Mouse (Mus musculus): ENCODE data around the gene Kalrn.

Gene Kalrn

DNA sequence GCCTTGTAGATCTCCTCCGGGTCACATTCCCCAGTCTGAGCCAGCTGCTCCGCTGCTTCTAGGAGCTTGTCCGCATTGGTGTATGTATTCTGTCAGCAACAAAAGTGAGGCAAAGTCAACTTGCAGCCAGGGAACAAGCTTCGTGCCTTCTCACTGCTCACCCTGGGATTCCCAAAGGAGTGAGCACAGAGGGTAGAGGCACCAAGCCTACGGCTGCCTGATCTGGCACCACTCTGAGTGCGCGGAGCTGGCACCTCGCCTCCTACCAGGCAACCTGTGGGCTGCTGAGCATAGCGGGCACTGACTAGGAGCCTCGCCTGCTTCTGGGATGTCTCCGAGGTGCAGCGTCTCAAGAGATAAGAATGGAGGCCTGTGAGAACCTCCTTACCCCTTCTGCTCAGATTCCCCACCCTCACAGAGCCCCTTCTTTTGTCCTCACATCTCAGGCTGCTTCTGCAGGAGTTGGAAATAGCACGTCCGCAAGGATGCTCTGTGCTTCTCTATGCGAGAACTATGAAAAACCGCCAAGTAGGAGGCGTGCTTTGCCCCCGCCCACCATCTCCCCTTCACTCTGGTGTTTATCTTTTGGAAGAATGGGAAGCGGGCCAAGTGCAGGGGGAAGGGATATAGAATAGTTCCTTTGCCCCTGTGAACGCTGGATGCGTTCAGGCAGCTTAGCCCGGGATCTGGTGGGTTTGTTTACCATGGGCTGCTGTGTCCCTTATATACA is 310.4 kb downstream of the Kalrn start:
- peak; percentile 51 to 84 for DNase-seq (ENCODE audit: low spot score in 2 of 2)

DNA sequence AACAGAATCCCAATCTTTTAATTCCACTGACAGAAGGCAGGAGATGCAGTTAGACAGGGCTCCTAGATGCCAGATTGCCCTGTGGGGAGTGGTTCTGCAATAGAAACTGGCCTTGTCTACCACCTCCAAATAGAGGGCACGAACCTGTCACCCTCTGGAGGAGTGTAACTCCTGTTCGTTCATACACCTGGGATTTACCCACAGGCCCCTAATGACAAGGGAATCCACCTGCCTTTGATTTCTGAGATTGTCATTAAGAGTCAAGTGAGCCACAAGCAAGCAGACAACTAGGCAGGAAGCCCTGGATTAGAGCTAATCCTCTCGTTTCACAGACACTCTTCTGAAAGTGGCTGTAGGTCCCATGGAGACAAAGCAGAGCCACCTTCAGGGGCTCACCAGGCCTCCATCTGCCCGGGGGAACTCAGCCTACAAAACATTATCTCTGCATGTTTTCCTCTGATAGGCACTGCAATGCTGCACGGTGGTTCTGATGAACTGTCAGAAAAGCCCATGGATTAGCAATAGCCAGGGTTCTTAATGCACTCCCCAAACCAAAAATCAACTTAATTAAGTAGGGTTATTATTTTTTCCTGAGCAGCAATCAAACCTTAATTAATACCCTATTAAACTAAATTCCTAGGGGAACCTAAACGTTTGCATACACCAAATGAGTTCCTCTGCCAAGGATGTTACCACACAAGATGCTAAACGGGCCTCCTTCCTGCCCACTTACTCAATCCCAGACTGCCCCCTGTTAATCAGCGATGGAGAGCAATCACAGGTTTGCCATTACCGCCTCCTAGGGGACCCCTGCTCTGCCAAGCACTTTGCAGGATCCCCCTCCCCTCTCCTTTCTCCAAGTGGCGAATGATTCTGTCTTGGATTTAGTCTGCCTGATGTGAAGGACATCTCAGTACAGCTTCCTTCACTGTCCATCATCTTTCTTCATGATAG is 312.1 kb downstream of the Kalrn start:
- DNase-seq (ENCODE audit: low spot score in 2 of 2) = peak in 1 of 2 experiments; percentile 21

DNA sequence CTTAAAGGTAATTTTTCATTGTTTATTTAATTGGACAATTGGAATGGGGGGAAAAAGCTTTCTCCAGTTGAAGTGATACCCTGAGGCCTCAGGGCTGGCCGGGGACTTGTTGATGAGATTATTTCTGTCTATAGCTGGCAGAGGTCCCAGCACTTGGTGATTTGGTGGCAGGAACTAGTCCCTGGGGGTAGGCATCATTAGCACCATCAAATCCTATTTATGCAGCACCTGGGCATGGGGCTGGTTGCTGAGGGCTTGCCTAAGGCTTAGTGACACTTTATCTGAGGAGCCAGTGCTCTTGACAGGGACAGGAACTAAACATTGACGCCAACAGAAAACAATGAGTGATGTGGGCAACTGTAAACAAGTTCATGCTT is 318.7 kb downstream of the Kalrn start:
- no peak for DNase-seq (ENCODE audit: low spot score in 2 of 2)

DNA sequence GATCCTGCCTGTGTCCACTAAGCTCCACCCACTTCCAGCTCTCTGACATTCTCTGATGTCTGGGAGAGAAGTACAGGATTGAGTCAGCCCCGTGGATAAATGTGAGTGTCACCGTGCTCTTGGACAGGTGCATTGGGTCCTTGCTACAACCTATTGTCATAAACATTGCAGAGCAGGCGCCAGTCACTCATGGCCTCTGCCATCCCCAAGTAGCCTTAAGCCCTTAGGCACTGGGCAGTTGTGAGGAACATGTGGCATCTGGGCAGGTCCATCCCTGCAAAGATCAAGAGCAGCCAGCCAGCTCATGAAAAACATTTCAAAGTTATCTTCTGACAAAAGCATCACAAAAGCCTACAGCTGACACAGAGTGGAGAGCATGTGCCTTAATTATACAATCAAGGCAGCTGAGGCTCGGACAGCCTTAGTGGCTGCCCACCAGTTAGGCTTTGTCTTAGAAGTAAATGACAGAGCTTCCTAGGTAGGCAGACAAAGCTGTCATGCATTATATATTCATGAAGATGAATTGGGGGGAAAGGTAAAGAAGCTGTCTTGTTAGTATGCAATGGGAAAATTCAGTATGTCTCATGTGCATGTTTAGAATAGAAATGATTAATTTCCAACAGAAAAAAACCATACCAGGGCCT is 319.2 kb downstream of the Kalrn start:
- DNase-seq (ENCODE audit: low spot score in 2 of 2) = no peak

DNA sequence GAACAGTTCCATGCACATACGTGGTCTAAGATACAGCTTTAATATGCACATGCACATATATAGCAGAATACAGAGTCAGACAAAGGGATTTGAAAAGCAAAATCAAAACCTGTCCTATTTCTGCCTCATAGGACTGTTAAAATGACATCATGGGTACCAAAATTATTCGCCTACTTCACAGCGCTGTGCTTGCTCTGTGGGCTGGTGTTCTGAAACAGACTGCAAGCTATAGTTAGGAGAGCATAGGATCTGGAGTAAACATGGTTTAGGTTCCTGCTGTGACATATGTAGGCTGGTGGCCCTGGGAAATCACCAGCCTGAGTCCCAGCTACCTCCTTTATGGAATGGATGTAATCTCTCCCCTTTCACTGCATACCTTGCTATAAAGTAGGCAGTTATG is 320.7 kb downstream of the Kalrn start:
- DNase-seq (ENCODE audit: low spot score in 2 of 2) = no peak

DNA sequence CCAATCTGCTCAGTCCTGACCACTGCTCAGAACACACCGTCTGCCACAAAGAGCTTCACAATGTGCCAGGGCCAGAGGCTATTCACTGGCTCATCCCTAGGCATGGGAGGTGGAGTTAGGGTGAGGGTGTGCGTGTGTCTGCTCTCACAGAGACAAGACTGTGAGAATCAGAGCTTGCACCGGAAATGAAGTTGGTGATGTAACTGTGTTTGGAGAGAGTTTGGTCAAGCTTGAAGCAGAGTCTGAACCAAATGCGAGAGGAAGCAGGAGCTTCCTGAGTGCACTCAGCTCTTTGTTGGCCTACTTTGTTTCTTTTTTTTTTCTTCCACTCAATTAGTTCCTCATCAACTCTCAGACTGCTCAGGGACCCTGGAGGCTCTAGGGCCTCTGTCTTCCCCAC is 325.1 kb downstream of the Kalrn start:
- no peak for DNase-seq (ENCODE audit: low spot score in 2 of 2)

DNA sequence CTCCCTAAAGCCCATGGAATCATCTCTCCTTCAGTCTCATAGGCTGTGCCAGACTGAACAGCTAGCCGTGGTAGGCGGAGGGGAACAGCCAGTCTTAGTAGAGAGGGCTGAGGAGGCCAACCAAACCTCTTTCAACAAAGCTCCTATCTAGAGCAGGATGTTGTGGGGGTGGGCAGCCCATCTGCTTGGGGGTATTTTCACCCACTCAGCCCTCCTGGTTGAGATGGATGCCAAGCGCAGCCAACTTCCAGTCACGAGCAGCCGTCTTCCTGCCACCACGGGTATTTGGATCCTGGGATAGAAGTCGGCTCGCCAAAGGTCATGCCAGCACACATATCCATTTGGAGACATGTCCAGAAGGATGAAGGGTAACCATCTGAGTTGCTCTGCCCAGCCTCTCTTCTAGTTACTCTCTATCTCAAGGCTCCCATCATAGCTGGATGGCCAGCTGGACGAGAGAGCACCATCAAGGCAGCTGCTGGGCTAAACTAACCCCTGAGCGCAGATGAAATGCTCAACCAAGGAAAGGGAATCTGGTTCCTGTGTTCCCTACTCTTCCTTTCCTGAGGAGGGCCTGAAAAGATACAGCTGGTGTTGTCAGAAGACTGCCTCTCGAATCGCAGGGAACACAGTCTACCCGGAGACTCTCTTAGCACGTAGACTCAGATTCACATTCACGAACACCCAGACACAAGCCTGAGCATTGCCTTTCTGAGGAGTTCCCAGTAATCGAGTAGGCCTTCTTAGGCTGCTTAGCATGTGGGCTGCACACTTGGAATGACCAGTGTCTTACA is 331.2 kb downstream of the Kalrn start:
- DNase-seq (ENCODE audit: low spot score in 2 of 2) = peak; percentile 76 to 91

DNA sequence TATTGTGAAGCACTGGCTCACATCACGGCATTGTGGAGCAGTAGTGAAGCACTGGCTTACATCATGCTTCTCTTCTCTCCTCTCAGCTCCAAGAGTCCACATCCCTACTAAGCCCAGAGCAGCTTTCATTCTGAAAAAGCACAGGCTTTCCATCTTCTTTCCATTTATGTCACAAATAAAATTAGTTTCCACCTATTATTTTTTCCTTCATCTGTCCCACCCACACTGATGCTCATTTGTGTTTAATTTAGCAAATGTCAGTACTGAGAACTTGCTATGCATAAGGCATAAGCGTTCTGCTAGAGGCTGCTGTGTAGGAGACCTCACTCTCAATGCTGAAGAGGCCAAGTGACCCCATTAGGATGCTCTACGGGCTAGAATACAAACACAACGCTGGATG is 333.7 kb downstream of the Kalrn start:
- no peak for DNase-seq (ENCODE audit: low spot score in 2 of 2)

DNA sequence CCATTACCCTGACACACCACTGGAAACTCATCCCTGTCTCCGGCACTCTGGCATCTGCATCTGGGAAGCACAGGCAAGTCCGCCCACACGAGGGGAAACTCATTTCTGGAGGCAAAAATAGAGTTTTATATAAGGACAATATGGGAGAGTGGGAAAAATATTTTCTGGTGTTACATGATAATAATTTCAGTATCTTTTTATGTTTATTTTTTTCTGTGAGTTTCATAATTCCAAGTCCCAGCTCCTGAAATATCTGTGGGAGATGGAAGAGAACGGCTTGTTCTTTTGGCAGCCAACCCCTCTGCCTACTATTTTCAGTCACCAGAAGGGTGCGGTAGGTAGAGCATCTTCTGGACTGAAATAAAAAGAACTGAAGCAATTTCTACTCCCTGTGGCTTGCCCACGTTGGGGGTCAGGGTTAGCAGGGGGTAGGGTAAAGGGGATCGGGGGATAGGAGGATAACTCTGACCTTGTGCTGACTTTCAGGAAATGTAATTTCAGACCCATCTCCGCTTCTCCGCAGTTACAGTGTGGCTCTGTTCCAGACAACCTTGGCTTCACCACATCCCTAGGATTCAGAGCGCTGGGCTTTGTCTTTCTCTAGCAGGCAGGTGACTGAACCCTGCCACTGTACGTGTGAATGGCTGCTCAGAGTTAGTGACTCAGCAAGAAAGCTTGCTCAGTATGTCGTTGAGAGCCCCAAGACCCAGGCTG is 336.3 kb downstream of the Kalrn start:
- peak; percentile 83 to 90 for DNase-seq (ENCODE audit: low spot score in 2 of 2)

DNA sequence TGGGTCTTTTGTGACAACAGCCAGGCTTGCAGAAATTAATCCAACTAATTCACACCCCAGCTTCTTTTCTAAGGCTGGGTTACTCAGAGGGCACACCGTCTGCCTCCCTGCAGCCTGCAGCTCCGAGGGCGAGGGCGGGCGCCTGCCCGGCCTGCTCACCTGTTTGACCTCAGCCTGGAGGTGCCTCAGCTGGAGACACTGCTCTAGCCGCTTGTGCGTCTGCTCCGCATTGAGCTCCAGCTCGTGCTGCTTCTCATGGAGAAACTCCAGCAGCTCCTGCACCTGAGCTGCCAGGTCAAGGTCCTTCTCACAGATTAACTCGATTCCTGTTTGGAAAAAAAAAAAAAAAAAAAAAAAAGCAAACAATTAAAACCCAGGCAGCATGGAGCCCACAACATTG is 338.2 kb downstream of the Kalrn start:
- DNase-seq (ENCODE audit: low spot score in 2 of 2) = no peak

DNA sequence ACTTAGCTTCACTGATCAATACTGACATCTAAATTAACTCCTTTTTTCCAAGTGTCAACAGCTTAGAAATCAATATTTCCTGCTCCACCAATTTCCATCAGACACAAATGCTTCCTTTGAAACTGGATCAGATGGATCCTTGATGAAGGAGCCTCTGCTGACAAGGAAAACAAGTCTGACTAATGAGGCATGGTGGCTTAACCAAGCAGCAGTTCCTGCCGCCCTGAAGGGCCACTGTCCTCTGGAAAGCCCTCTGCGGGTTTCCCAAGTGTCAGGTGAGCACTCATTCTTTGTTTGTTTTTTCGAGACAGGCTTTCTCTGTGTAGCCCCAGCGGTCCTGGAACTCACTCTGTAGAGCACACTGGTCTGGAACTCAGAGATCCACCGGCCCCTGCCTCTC is 341.4 kb downstream of the Kalrn start:
- no peak for DNase-seq (ENCODE audit: low spot score in 2 of 2)

DNA sequence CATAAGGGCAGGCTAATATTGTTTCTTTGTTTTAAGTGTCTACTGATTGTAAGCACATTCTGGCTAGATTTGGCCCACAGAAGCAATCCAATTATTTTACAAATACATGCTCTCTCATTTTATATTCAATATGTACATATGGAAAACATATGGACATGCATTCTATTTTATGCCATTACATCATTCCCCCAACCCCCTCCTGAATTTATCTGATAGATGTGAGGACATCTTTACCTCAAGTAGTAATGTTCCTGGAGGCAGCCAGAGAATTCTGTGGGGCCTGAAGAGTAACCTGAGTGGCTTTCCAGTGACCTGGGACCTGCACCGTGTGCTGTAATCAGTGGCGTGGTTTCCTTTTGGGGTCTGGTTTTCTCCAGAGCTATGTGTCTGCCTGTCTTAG is 342.2 kb downstream of the Kalrn start:
- DNase-seq (ENCODE audit: low spot score in 2 of 2) = no peak

DNA sequence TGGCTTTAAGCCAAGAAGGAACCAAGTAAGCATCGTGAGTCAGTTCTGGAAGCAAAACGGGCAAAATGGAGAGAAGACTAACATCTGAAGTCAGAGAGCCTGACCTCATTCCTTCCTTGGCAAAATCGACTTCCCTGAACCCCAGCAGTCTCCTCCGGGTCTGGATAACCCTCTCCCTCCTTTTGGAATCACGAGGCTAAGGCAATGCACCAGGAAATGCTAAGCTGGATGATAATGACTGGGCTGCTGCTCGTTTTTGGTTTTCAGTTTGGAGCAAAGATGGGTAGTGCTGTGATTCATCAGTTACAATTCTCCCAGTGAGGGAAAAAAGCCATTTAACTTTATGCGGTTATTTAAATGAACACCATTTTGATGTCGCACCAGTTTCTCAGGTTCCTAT is 344.0 kb downstream of the Kalrn start:
- no peak for DNase-seq (ENCODE audit: low spot score in 2 of 2)

DNA sequence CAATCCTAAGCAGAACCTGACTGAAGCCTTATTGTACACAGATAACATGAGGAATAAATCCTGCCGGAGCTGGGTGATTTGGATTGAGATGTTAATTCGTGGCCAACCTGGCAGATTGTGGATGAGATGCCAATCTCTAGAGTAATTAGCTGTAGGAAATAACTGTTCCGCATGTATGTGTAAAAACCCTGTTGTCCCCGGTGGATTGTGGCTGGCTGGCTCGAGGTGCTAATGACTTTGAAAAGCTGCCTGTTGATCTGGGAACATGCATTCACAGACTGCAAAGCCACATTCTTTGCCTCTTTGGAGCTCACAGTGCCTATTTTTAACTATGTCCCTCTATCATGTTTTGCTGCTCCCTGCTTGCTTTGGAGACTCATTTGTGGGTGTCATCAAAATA is 344.7 kb downstream of the Kalrn start:
- no peak for DNase-seq (ENCODE audit: low spot score in 2 of 2)

DNA sequence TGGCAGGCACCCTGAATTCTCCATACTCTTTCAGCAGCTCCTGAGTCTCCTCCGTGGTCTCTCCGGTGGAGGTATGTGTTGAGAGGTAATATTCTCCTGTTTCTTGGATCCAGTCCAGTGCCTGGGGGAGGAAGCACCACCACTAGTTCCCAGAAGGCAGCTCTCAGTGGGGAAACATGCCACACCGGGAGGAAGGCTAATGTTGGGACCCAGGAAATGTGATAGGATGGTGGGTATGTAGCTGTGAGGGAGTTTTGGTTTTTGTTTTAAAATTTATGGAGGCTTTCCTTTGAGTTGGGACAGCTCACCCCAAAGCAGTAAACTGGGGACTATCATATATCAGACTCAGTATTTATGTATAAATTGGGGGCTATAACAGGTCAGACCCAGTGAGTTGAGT is 361.2 kb downstream of the Kalrn start:
- DNase-seq (ENCODE audit: low spot score in 2 of 2) = no peak

DNA sequence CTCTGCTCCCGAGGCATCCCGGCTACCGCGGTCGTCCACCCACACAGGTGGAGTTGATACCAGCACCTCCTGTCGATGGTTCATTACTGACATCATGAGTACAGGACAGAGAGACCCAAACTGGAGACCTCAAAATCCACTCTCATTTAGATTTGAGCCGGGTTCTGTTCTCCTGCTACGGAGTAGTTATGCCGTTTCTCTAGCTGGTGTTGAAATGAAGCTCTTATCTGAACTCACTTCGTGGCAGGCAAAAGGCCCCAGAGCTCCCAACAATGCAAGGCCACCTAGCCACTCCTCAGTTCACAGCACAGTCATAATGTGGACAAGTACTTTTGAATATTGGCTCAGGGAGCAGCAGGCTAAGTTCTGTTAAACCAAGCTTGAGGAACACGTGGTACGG is 362.1 kb downstream of the Kalrn start:
- DNase-seq (ENCODE audit: low spot score in 2 of 2) = no peak

DNA sequence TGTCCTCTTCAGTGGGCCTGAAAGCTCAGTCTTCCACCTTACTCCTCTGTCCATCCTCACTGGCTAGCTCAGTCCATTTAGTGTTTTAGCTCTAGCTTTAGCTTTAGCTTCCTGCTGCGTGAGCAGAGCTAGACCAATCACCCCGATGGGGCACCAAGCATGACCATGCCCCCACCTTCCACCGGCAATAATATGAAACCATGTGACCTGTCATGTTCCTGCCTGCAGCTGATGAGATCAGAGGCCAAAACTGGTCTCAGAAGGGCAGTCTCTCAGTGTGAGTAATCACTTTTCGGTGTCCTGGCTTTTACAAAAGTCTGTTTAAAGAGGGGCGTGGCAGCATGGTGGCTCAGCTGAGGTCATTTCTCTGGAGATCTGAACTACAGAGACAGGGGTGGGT is 364.6 kb downstream of the Kalrn start:
- no peak for DNase-seq (ENCODE audit: low spot score in 2 of 2)

DNA sequence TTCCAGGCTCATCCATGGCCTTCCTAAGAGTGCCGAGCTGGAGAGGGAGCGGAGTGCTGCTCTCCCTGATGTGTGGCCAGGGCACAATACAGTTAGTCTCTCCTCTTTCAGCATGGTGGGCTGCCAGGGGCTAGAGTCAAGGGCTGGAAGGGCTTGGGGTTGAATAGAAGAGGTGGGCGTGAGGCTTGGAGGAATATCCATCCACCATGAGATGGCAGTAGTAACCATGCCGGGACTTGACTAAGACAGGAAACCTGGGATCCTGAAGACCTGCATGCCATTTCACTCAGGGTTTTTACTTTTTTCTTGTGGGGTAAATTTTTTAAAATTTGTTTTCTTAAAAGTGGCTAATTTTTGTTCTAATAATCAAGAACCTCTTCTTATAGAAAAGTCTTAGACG is 365.4 kb downstream of the Kalrn start:
- DNase-seq (ENCODE audit: low spot score in 2 of 2) = no peak

DNA sequence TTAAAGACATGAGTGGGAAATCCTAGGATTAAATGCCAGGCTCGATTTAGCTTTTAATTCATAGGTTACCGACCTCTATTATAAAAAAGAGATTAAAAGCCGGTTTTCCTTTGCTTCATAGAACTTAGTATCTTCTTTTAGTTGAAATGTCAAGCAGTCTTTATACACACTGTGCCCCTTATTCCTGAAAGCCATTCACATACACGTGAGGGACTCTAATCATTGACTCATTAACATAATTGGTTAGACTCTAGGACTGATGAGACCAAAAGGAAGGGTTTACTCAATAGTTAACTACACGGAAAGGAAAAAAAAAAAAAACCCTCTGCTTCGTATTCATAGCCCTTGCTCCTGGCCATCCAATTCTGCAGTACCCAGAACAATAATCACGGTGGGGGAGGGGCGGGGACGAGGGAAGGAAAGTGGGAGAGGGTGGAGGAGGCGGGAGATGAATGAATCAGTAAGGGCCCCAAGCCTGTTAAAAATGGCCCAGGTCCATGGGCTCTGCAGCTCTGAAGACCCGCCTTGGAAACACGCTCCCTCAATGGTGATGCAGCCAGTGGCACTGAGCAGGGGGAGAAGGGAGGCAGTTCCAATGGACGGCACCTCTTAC is 368.7 kb downstream of the Kalrn start:
- no peak for DNase-seq (ENCODE audit: low spot score in 2 of 2)

DNA sequence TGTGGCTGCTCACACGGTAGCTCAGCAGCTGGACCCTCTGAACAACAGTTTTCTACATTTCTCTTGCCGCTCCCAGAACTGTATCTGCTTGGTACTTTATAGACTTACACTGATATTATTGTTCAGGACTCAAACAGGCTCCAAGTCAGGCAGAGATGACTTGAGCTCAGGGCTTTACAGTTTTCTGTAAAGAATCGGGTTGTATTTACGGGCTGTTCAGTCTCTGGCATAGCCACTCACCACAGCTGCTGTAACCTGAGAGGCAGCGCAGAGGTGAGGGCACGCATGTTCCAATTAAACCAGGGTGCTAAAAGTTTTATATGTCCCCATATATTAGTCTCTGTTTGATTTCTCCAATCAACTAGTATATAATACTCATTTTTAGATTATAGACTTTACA is 373.8 kb downstream of the Kalrn start:
- DNase-seq (ENCODE audit: low spot score in 2 of 2) = no peak
